Mouse (Mus musculus) CH12.LX (cell line): ENCODE measurements around the gene Tagln2. TPM values are rescaled to one million over a fixed set of nuclear protein-coding genes. Genes with fewer than 3 reads are reported as not detected.

Experiments used
- DNase-seq: peaks from one replicate; pipeline ENCODE4 v3.0.0-alpha.2; 2013; ENCODE audit errors: extremely low read depth
- H3K27ac ChIP-seq: 2 replicates; pipeline ENCODE4 v1.5.1; 2012; ENCODE audit warnings: low read depth, mild to moderate bottlenecking, control low read depth, moderate library complexity; ENCODE audit not compliant: insufficient read depth
- H3K27me3 ChIP-seq: replicated peaks from 2 replicates; pipeline ENCODE3; 2012; ENCODE audit warnings: inconsistent platforms
- H3K36me3 ChIP-seq, 2 experiments: replicated peaks in 1 of 2; 2 replicates each; pipeline versions ENCODE3 to v1.6.1; 2012; ENCODE audit warnings: inconsistent platforms in 1 of 2, low read length in 1 of 2, mild to moderate bottlenecking in 1 of 2, mixed read lengths in 1 of 2, moderate library complexity in 1 of 2; ENCODE audit not compliant: control insufficient read depth in 1 of 2, insufficient read depth in 1 of 2
- H3K4me1 ChIP-seq, 2 experiments: 2 replicates each; pipeline ENCODE4 v1.6.1; 2012; ENCODE audit warnings: inconsistent platforms in 1 of 2, moderate library complexity in 1 of 2; ENCODE audit not compliant: insufficient read depth in 2 of 2, control insufficient read depth in 1 of 2
- H3K4me2 ChIP-seq: 2 replicates; pipeline ENCODE4 v1.6.1; 2012; ENCODE audit warnings: low read depth, mild to moderate bottlenecking, control low read depth; ENCODE audit not compliant: poor library complexity, insufficient read depth, severe bottlenecking
- H3K4me3 ChIP-seq, 3 experiments: fragments of 150-350 bp in 1 of 3; sonication (generic) in 1 of 3; replicated peaks in 1 of 3; 2 replicates each; pipeline versions ENCODE3 to v1.5.1; 2011 to 2012; ENCODE audit warnings: low read depth in 2 of 3, low read length in 2 of 3, mild to moderate bottlenecking in 2 of 3, moderate library complexity in 2 of 3, control low read depth in 1 of 3, improper control_type of control experiment in 1 of 3, inconsistent platforms in 1 of 3, mixed read lengths in 1 of 3; ENCODE audit not compliant: poor library complexity in 1 of 3
- H3K79me2 ChIP-seq: replicated peaks from 2 replicates; pipeline ENCODE4 v1.6.1; 2012; ENCODE audit warnings: mild to moderate bottlenecking, moderate library complexity; ENCODE audit not compliant: control insufficient read depth, poor library complexity, insufficient read depth, severe bottlenecking; ENCODE audit errors: extremely low read depth
- H3K9ac ChIP-seq: 2 replicates; pipeline ENCODE4 v1.6.1; 2012; ENCODE audit warnings: low read depth, mild to moderate bottlenecking, control low read depth, moderate library complexity; ENCODE audit not compliant: insufficient read depth
- H3K9me3 ChIP-seq: replicated peaks from 2 replicates; pipeline ENCODE3; 2012; ENCODE audit warnings: low read length, inconsistent platforms, mixed read lengths
- BHLHE40 ChIP-seq: IDR thresholded peaks from 2 replicates; pipeline ENCODE4 v1.6.1; 2011; ENCODE audit warnings: mild to moderate bottlenecking, low read depth, low read length, improper control_type of control experiment
- CHD1 ChIP-seq: IDR thresholded peaks from 2 replicates; pipeline ENCODE4 v1.6.1; 2012; ENCODE audit warnings: low read depth, low read length, improper control_type of control experiment, inconsistent platforms
- CHD2 ChIP-seq: IDR thresholded peaks from 2 replicates; pipeline ENCODE4 v1.6.1; 2011; ENCODE audit warnings: low read length, improper control_type of control experiment
- E2F4 ChIP-seq: IDR thresholded peaks from 2 replicates; pipeline ENCODE4 v1.6.1; 2011; ENCODE audit warnings: low read depth, low read length, improper control_type of control experiment; ENCODE audit not compliant: insufficient replicate concordance
- ELF1 ChIP-seq: IDR thresholded peaks from 2 replicates; pipeline ENCODE4 v1.6.1; 2014; ENCODE audit warnings: low read depth, mild to moderate bottlenecking, inconsistent platforms, low read length, improper control_type of control experiment
- EP300 ChIP-seq: IDR thresholded peaks from 2 replicates; pipeline ENCODE4 v1.6.1; 2011; ENCODE audit warnings: low read length, improper control_type of control experiment
- ETS1 ChIP-seq: conservative IDR thresholded peaks from 2 replicates; pipeline ENCODE4 v1.6.1; 2012; ENCODE audit warnings: low read depth, mild to moderate bottlenecking, inconsistent platforms, low read length, improper control_type of control experiment, moderate library complexity
- KAT2A ChIP-seq: IDR thresholded peaks from 2 replicates; pipeline ENCODE4 v1.6.1; 2012; ENCODE audit warnings: low read length, improper control_type of control experiment, inconsistent platforms; ENCODE audit not compliant: insufficient replicate concordance
- MAFK ChIP-seq: IDR thresholded peaks from 2 replicates; pipeline ENCODE4 v1.6.1; 2011; ENCODE audit warnings: low read length, improper control_type of control experiment; ENCODE audit not compliant: insufficient replicate concordance
- MAX ChIP-seq: IDR thresholded peaks from 2 replicates; pipeline ENCODE4 v1.6.1; 2011; ENCODE audit warnings: low read length, improper control_type of control experiment
- MYC ChIP-seq: IDR thresholded peaks from 2 replicates; pipeline ENCODE4 v1.6.1; 2011; ENCODE audit warnings: low read depth, mild to moderate bottlenecking, improper control_type of control experiment, low read length
- NRF1 ChIP-seq: IDR thresholded peaks from 2 replicates; pipeline ENCODE4 v1.6.1; 2014; ENCODE audit warnings: low read depth, mild to moderate bottlenecking, inconsistent platforms, low read length, improper control_type of control experiment, moderate library complexity
- PAX5 ChIP-seq: IDR thresholded peaks from 2 replicates; pipeline ENCODE4 v1.6.1; 2012; ENCODE audit warnings: low read length, inconsistent platforms, mixed read lengths
- RAD21 ChIP-seq: IDR thresholded peaks from 2 replicates; pipeline ENCODE4 v1.6.1; 2011; ENCODE audit warnings: low read depth, mild to moderate bottlenecking, low read length, improper control_type of control experiment, moderate library complexity
- SIN3A ChIP-seq: IDR thresholded peaks from 2 replicates; pipeline ENCODE4 v1.6.1; 2012; ENCODE audit warnings: low read length, improper control_type of control experiment, inconsistent platforms
- TBP ChIP-seq: conservative IDR thresholded peaks from 2 replicates; pipeline ENCODE4 v1.6.1; 2011; ENCODE audit warnings: low read depth, low read length, improper control_type of control experiment
- UBTF ChIP-seq: IDR thresholded peaks from 2 replicates; pipeline ENCODE4 v1.6.1; 2012; ENCODE audit warnings: low read depth, mild to moderate bottlenecking, inconsistent platforms, low read length, improper control_type of control experiment, moderate library complexity
- ZKSCAN1 ChIP-seq: IDR thresholded peaks from 2 replicates; pipeline ENCODE4 v1.6.1; 2012; ENCODE audit warnings: low read depth, inconsistent platforms, low read length, improper control_type of control experiment, borderline replicate concordance
- ZMIZ1 ChIP-seq: IDR thresholded peaks from 2 replicates; pipeline ENCODE4 v1.6.1; 2012; ENCODE audit warnings: low read depth, mild to moderate bottlenecking, inconsistent platforms, low read length, improper control_type of control experiment
- ZNF384 ChIP-seq: IDR thresholded peaks from 2 replicates; pipeline ENCODE4 v1.6.1; 2012; ENCODE audit warnings: low read depth, low read length, improper control_type of control experiment, inconsistent platforms
- dilution Hi-C: fragments of 300-500 bp; cut with MboI; formaldehyde crosslinking; loops from 2 replicates; pipeline ENCODE4 v1.14.3; 2020; ENCODE audit warnings: low sequenced_read_pairs; ENCODE audit not compliant: extremely low pct_unique_long_range_greater_than_20kb, extremely low pct_ligation_motif_present
- in situ Hi-C: fragments of 300-500 bp; cut with MboI; formaldehyde crosslinking; loops from 3 replicates; pipeline ENCODE4 v1.14.3; 2019; ENCODE audit warnings: low sequenced_read_pairs, low pct_ligation_motif_present, low pct_unique_long_range_greater_than_20kb, mixed read lengths
- polyA plus RNA-seq: library from polyadenylated mRNA; unstranded; fragments of >175 nt; gene quantifications from 2 replicates; pipeline ENCODE4 v1.2.1, GENCODE M21; 2012; ENCODE audit warnings: low read depth; ENCODE audit not compliant: insufficient read length
- total RNA-seq, 2 experiments: library from RNA; depleted of rRNA; stranded (reverse); fragments of 300-350 nt in 1 of 2; fragments of >200 nt in 1 of 2; gene quantifications; 2 replicates each; pipeline ENCODE4 v1.2.3; 2012 to 2014

Tagln2 gene
- total and polyA plus RNA-seq, 3 experiments: 172 to 337 (median 206) TPM

GRCm38 (mm10) chr1:172509235-172509634 lies 9.4 kb downstream of the Tagln2 start:
- DNase-seq: no peak
- peaks cover 6% of the 10 kb centered on the region for H3K79me2 ChIP-seq
- H3K4me3 ChIP-seq: no peak overlapping the region
- dilution Hi-C loops (no loop called here), in situ Hi-C loops (no loop called here)
- no peak overlapping the region for H3K9ac ChIP-seq
- H3K4me1 ChIP-seq: peaks cover 9 to 58% of the 10 kb centered on the region in 2 experiments
- no peaks in the 10 kb centered on the region for H3K27me3 ChIP-seq
- peaks cover 32 to 55% of the 10 kb centered on the region in 2 experiments for H3K36me3 ChIP-seq
- H3K4me2 ChIP-seq: no peak overlapping the region
- no peaks in the 10 kb centered on the region for H3K9me3 ChIP-seq
- H3K27ac ChIP-seq: no peak overlapping the region
- no peak for TF ChIP-seq ZMIZ1
- no peak for TF ChIP-seq SIN3A
- TF ChIP-seq ZNF384: no peak
- TF ChIP-seq EP300: no peak
- no peak for TF ChIP-seq TBP
- no peak for TF ChIP-seq E2F4
- no peak for TF ChIP-seq ETS1
- no peak for TF ChIP-seq CHD2
- no peak for TF ChIP-seq NRF1
- no peak for TF ChIP-seq RAD21
- TF ChIP-seq MAX: no peak
- no peak for TF ChIP-seq ELF1
- TF ChIP-seq, all 38 proteins: peak for 0

- Histone ChIP-seq H3K9ac (no peak overlapping the region), H3K4me1 (peaks cover 9 to 58% of the 10 kb centered on the region in 2 experiments), H3K27ac (no peak overlapping the region), H3K9me3 (no peaks in the 10 kb centered on the region), H3K4me3 (no peak overlapping the region), H3K4me2 (no peak overlapping the region), H3K79me2 (no peaks in the 10 kb centered on the region; the same call in 1 of the 2 replicates), H3K36me3 (peaks cover 26 to 47% of the 10 kb centered on the region in 2 experiments), H3K27me3 (no peaks in the 10 kb centered on the region)
- DNase-seq: no peak
- in situ Hi-C loops (no loop called here), dilution Hi-C loops (no loop called here)
- TF ChIP-seq SIN3A (no peak), UBTF (no peak), RAD21 (no peak), MYC (no peak), PAX5 (no peak), ZMIZ1 (no peak), BHLHE40 (no peak), MAFK (no peak), CHD1 (no peak), KAT2A (no peak), ZKSCAN1 (no peak)
- TF ChIP-seq, all 38 proteins: peak for 0
Observed at GRCm38 (mm10) chr1:172509983-172510382, 10.1 kb downstream of the Tagln2 start.
